Mouse (Mus musculus) stomach, postnatal 0 days (tissue): ENCODE measurements at regions not wholly inside any gene's neighbourhood (a gene's known extent, or its start where the extent isn't known, plus 50 kb on each side); places are given as distances from the start of the nearest gene placed in this dataset.

ENCODE experiments used
- CTCF ChIP-seq: IDR thresholded peaks from 2 replicates; pipeline ENCODE4 v1.5.1; 2016; ENCODE audit warnings: antibody characterized with exemption, low read depth, mild to moderate bottlenecking, moderate library complexity
- EP300 ChIP-seq: optimal IDR thresholded peaks from 2 replicates; pipeline ENCODE3; 2016; ENCODE audit warnings: antibody characterized with exemption

- TF ChIP-seq EP300 = no peak
- no peak for TF ChIP-seq CTCF
These were observed 451.5 kb upstream of the Ubash3b start for GRCm38 (mm10) chr9:41612802-41613550.
